Mouse (Mus musculus) lung, adult 2 months (tissue): ENCODE results near the gene Dynlt1c.
"Not testable (repeated sequence)": the region's sequence is repeated elsewhere in the genome, so short reads cannot be mapped to it uniquely, and the experiment has no call there.

ENCODE experiments used
- CTCF ChIP-seq: fragments of 200-500 bp; IDR thresholded peaks from 2 replicates; pipeline ENCODE4 v1.5.1; 2011; ENCODE audit warnings: mild to moderate bottlenecking, low read length, control low read depth; ENCODE audit not compliant: insufficient read depth
- POLR2A ChIP-seq: fragments of 200-500 bp; IDR thresholded peaks from 2 replicates; pipeline ENCODE4 v1.6.1; 2011; ENCODE audit warnings: low read depth, mild to moderate bottlenecking, control low read depth, low read length, borderline replicate concordance; ENCODE audit errors: extremely low read depth

DNA sequence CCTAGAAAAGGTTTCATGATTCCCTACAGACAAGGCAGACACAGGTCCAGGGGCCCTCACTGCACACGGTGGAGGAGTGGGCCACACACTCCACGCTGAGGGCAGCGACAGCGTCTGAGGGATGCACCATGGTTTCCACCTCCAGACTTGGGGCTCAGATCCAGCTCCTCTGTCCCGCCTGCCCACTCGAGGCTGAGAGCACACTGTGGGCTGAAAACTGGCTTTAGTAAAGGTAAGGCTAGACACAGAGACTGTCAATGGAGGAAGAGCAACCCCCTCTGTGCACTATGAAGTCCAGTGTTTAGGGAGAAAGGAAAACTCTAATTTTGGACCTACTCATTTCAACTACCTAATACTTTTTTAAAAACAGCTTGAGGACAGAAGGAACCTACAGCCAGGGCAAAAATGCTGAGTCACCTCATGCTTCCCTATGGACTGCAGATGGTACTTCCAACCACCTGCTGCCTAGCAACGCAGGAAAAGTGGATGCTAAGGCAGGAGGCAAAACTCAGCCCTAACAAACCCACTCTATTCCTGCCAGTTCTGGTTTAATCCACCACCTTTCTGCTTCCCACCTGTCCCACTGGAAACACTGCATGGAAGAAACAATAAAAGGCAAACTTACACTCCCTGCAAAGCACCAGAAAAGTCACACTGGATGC lies 49.6 kb downstream of the Dynlt1c start:
- not testable (repeated sequence) for TF ChIP-seq CTCF, POLR2A
